Mouse (Mus musculus): Measurements from ENCODE around the gene Noa1.

- TF ChIP-seq CTCF (IDR thresholded peaks at IDR 0.05; ENCODE audit: low read depth) (no peak), EP300 (IDR thresholded peaks at IDR 0.05; ENCODE audit: low read depth) (no peak)
Observed at GRCm38 (mm10) chr5:77244331-77244987, 65.4 kb downstream of the Noa1 start.
